Mouse (Mus musculus) olfactory bulb, adult 2 months (tissue): ENCODE measurements around the gene Cnpy3. TPM values are rescaled to one million over a fixed set of nuclear protein-coding genes. Genes with fewer than 3 reads are reported as not detected.
"Not testable (repeated sequence)": the region's sequence is repeated elsewhere in the genome, so short reads cannot be mapped to it uniquely, and the experiment has no call there.

Experiments
- H3K27ac ChIP-seq: fragments of 200-500 bp; 2 replicates; pipeline ENCODE4 v1.5.1; 2012; ENCODE audit warnings: low read depth, low read length; ENCODE audit not compliant: insufficient read depth
- H3K4me1 ChIP-seq: fragments of 200-500 bp; 2 replicates; pipeline ENCODE4 v1.6.1; 2012; ENCODE audit warnings: low read length; ENCODE audit not compliant: control insufficient read depth, insufficient read depth
- H3K4me3 ChIP-seq: fragments of 200-500 bp; 2 replicates; pipeline ENCODE4 v1.5.1; 2012; ENCODE audit warnings: mild to moderate bottlenecking, low read depth, low read length, moderate library complexity; ENCODE audit not compliant: insufficient read depth
- CTCF ChIP-seq: fragments of 200-500 bp; IDR thresholded peaks from 2 replicates; pipeline ENCODE4 v1.5.1; 2012; ENCODE audit warnings: low read depth, mild to moderate bottlenecking, low read length, moderate library complexity; ENCODE audit not compliant: insufficient read depth
- POLR2A ChIP-seq: fragments of 200-500 bp; IDR thresholded peaks from 2 replicates; pipeline ENCODE4 v1.6.1; 2012; ENCODE audit warnings: mild to moderate bottlenecking, low read depth, low read length, moderate library complexity; ENCODE audit not compliant: insufficient read depth
- WGBS: fragments of 180-500 bp; shearing (Covaris S2); methylation state at CpG from one replicate; pipeline ENCODE4 v1.1.7; 2018; 5-methylcytosine and 5-hydroxymethylcytosine counted together
- polyA plus RNA-seq: library from polyadenylated mRNA; stranded (reverse); fragments of >200 nt; gene quantifications from 2 replicates; pipeline ENCODE4 v1.2.4, GENCODE M21; 2012; ENCODE audit warnings: low replicate concordance; ENCODE audit not compliant: missing spikeins, insufficient read depth, insufficient read length

Gene Cnpy3
- polyA plus RNA-seq, 1 experiment, result not detected

GRCm38 (mm10) chr17:46770546-46770945 lies 18.5 kb upstream of the Cnpy3 start:
- WGBS, result 89% methylated on average over 11 of the region's 11 CpGs
- TF ChIP-seq CTCF (no peak), POLR2A (no peak)
- H3K4me1 ChIP-seq, result peaks cover 7% of the 10 kb centered on the region
- no peak overlapping the region for H3K4me3 ChIP-seq
- no peak overlapping the region for H3K27ac ChIP-seq

- Histone ChIP-seq H3K4me3 (no peak overlapping the region), H3K27ac (no peak overlapping the region), H3K4me1 (peaks cover 5% of the 10 kb centered on the region; the same call in 1 of the 2 replicates)
- TF ChIP-seq CTCF, result no peak
- no peak for TF ChIP-seq POLR2A
- WGBS, result 62% methylated on average over 8 of the region's 8 CpGs
These were observed 15.9 kb upstream of the Cnpy3 start for GRCm38 (mm10) chr17:46767868-46768267.

- WGBS, result 41% methylated on average over 9 of the region's 9 CpGs
- H3K4me3 ChIP-seq, H3K27ac ChIP-seq, H3K4me1 ChIP-seq: not testable (repeated sequence)
These were observed 12.9 kb upstream of the Cnpy3 start for GRCm38 (mm10) chr17:46764916-46765315.

- Histone ChIP-seq H3K4me3 (no peak within 1 kb of the TSS), H3K27ac (no peak within 1 kb of the TSS), H3K4me1 (0 out of 2 replicates have a peak, but pooled peaks cover 2% of the 10 kb centered on the region)
- TF ChIP-seq CTCF, result no peak
- TF ChIP-seq POLR2A, result no peak
- WGBS, result 64% methylated on average over 2 of the region's 2 CpGs
These were observed 11.5 kb upstream of the Cnpy3 start, which contains the start of gene Ptcra for GRCm38 (mm10) chr17:46763544-46763943. Ptcra (minus strand) TSS chr17:46763712.

- no peak overlapping the region for H3K27ac ChIP-seq
- no peaks in the 10 kb centered on the region for H3K4me1 ChIP-seq
- WGBS, result 78% methylated on average over 12 of the region's 12 CpGs
- no peak overlapping the region for H3K4me3 ChIP-seq
- TF ChIP-seq CTCF, result no peak
- no peak for TF ChIP-seq POLR2A
These were observed 6.7 kb upstream of the Cnpy3 start for GRCm38 (mm10) chr17:46758753-46759152.

- Histone ChIP-seq H3K4me3 (peak overlapping the region; percentile 91), H3K4me1 (peaks cover 9% of the 10 kb centered on the region; the same call in 1 of the 2 replicates), H3K27ac (peak overlapping the region; percentile 55)
- no peak for TF ChIP-seq CTCF
- no peak for TF ChIP-seq POLR2A
- WGBS, result 22% methylated on average over 16 of the region's 16 CpGs
These were observed 789 bp downstream of the Cnpy3 start for GRCm38 (mm10) chr17:46751056-46751793.

- peaks cover 9% of the 10 kb centered on the region; the same call in 1 of the 2 replicates for H3K4me1 ChIP-seq
- no peak overlapping the region for H3K27ac ChIP-seq
- 89% methylated on average over 4 of the region's 4 CpGs for WGBS
- TF ChIP-seq CTCF, result no peak
- TF ChIP-seq POLR2A, result no peak
- H3K4me3 ChIP-seq, result no peak overlapping the region; the same call in 1 of the 2 replicates
These were observed 1.4 kb downstream of the Cnpy3 start for GRCm38 (mm10) chr17:46750580-46750979.

- no peak overlapping the region for H3K27ac ChIP-seq
- H3K4me3 ChIP-seq, result no peak overlapping the region
- WGBS, result 82% methylated on average over 5 of the region's 5 CpGs
- H3K4me1 ChIP-seq, result peaks cover 9% of the 10 kb centered on the region; the same call in 1 of the 2 replicates
- TF ChIP-seq CTCF (no peak), POLR2A (no peak)
These were observed 2.7 kb downstream of the Cnpy3 start for GRCm38 (mm10) chr17:46749282-46749681.

- peaks cover 9% of the 10 kb centered on the region; the same call in 1 of the 2 replicates for H3K4me1 ChIP-seq
- TF ChIP-seq POLR2A, result no peak
- TF ChIP-seq CTCF, result no peak
- no peak overlapping the region for H3K27ac ChIP-seq
- H3K4me3 ChIP-seq, result no peak overlapping the region
- WGBS, result 95% methylated on average over 2 of the region's 2 CpGs
These were observed 4.2 kb downstream of the Cnpy3 start for GRCm38 (mm10) chr17:46747806-46748205.
